8 mouse cellular contexts compared by ENCODE assay signal in genomic region chr5:76140730-76141066, GRCm38 (mm10). TPM values are rescaled to one million over a fixed set of nuclear protein-coding genes. Genes with fewer than 3 reads are reported as not detected.
A peak's percentile ranks its signal among the peaks of the same experiment; 100 is the strongest.
DNase-seq lines count a peak whose midpoint lies in the region; ATAC-seq and TF ChIP-seq lines count a peak whose summit lies in the region.

No protein-coding gene starts in this region.

- WGBS in kidney, adult 2 months, result 7% methylated on average over 9 of the region's 9 CpGs
- WGBS in hindbrain, postnatal 0 days, result 4% methylated on average over 9 of the region's 9 CpGs
- WGBS in midbrain, embryonic 15.5 days, result 8% methylated on average over 9 of the region's 9 CpGs

- peak overlapping the region; percentile 67 for H3K4me3 ChIP-seq in kidney, adult 2 months (ENCODE audit: insufficient read depth, low read depth, low read length)
- H3K4me3 ChIP-seq in hindbrain, postnatal 0 days (ENCODE audit: low read length), result peak overlapping the region; percentile 72
- H3K4me3 ChIP-seq in midbrain, embryonic 15.5 days, result peak overlapping the region; percentile 93

- peak overlapping the region; percentile 83 for H3K9ac ChIP-seq in hindbrain, postnatal 0 days (replicated peaks; ENCODE audit: low read length)
- H3K9ac ChIP-seq in midbrain, embryonic 15.5 days, result peak overlapping the region; percentile 94

- TF ChIP-seq POLR2A in kidney, adult 2 months (IDR thresholded peaks at IDR 0.05; ENCODE audit: low read depth, low read length), result no peak

- no peaks in the 10 kb centered on the region for H3K9me3 ChIP-seq in hindbrain, postnatal 0 days (ENCODE audit: low read length)
- no peaks in the 10 kb centered on the region for H3K9me3 ChIP-seq in midbrain, embryonic 15.5 days

- peak; percentile 29; the same call in 1 of the 2 replicates for ATAC-seq in common myeloid progenitor, adult 5-6 weeks (replicated peaks; ENCODE audit: low read depth, poor library complexity, severe bottlenecking)
- ATAC-seq in hindbrain, postnatal 0 days, result peak; percentile 58
- ATAC-seq in midbrain, embryonic 15.5 days (replicated peaks), result peak; percentile 62

- H3K36me3 ChIP-seq in kidney, adult 2 months (ENCODE audit: control insufficient read depth, insufficient read depth, low read length), result no peaks in the 10 kb centered on the region
- no peaks in the 10 kb centered on the region for H3K36me3 ChIP-seq in hindbrain, postnatal 0 days (ENCODE audit: insufficient read depth, low read length)
- H3K36me3 ChIP-seq in midbrain, embryonic 15.5 days (replicated peaks), result no peaks in the 10 kb centered on the region

- peak overlapping the region; percentile 79 for H3K4me2 ChIP-seq in hindbrain, postnatal 0 days (ENCODE audit: low read depth, low read length)
- peak overlapping the region; percentile 92 for H3K4me2 ChIP-seq in midbrain, embryonic 15.5 days

- H3K27ac ChIP-seq in kidney, adult 2 months (ENCODE audit: insufficient read depth, low read depth, low read length), result peak overlapping the region; percentile 91
- peak overlapping the region; percentile 95 for H3K27ac ChIP-seq in hindbrain, postnatal 0 days
- H3K27ac ChIP-seq in midbrain, embryonic 15.5 days, result peak overlapping the region; percentile 93

- H3K4me1 ChIP-seq in kidney, adult 2 months (ENCODE audit: control insufficient read depth, insufficient read depth, low read length), result no peaks in the 10 kb centered on the region
- H3K4me1 ChIP-seq in hindbrain, postnatal 0 days (ENCODE audit: insufficient read depth, low read length), result peaks cover 10% of the 10 kb centered on the region; the same call in 1 of the 2 replicates
- peaks cover 13% of the 10 kb centered on the region for H3K4me1 ChIP-seq in midbrain, embryonic 15.5 days

- H3K27me3 ChIP-seq in kidney, adult 2 months (replicated peaks; ENCODE audit: control insufficient read depth, insufficient read depth, low read length), result no peaks in the 10 kb centered on the region
- no peaks in the 10 kb centered on the region for H3K27me3 ChIP-seq in hindbrain, postnatal 0 days (ENCODE audit: insufficient read depth, low read length)
- no peaks in the 10 kb centered on the region for H3K27me3 ChIP-seq in midbrain, embryonic 15.5 days (replicated peaks)

- TF ChIP-seq CTCF in kidney, adult 2 months (conservative IDR thresholded peaks at IDR 0.05; ENCODE audit: insufficient read depth, insufficient read length, low read depth, low read length), result no peak
- no peak for TF ChIP-seq CTCF in hindbrain, postnatal 0 days (IDR thresholded peaks at IDR 0.05; ENCODE audit: low read depth)

- DNase-seq in kidney, adult 2 months, result no peak
- DNase-seq in kidney, postnatal 25 days, result no peak
- no peak for DNase-seq in hindbrain, postnatal 0 days (ENCODE audit: low spot score)
- no peak for DNase-seq in frontal cortex, postnatal 14 days (ENCODE audit: low spot score in 2 of 2)
- no peak for DNase-seq in urinary bladder, postnatal 36 days (ENCODE audit: low spot score in 2 of 2)
- DNase-seq in cerebellum, adult 9-11 months, result no peak

RNA-seq across cellular contexts. Expression of gene Srd5a3, which starts 0.6 kb away (rescaled TPM):
- 56.9 and 69.9 TPM in 2 replicates for polyA plus RNA-seq in kidney, adult 2 months (2012; rRNA removed)
- total RNA-seq in common myeloid progenitor, adult 5-6 weeks (2017), result 12.3 and 12.7 TPM in 2 replicates
- 16.3 and 17.6 TPM in 2 replicates for total RNA-seq in hindbrain, postnatal 0 days (2014; rRNA removed)
- 22.2 and 22.9 TPM in 2 replicates for polyA plus RNA-seq in hindbrain, postnatal 0 days (2015; fragmentation: Nextera tagmentation; extraction: Ambion mirVana)
- polyA plus RNA-seq in midbrain, embryonic 15.5 days (2015; fragmentation: Nextera tagmentation; extraction: Ambion mirVana), result 15.5 and 17.8 TPM in 2 replicates

RNA-seq across cellular contexts. Expression of gene Tmem165, which starts 43.0 kb away (rescaled TPM):
- polyA plus RNA-seq in kidney, adult 2 months (2012; rRNA removed), result 29.4 and 38.7 TPM in 2 replicates
- total RNA-seq in common myeloid progenitor, adult 5-6 weeks (2017), result 43.2 and 54.0 TPM in 2 replicates
- 68.0 and 71.4 TPM in 2 replicates for total RNA-seq in hindbrain, postnatal 0 days (2014; rRNA removed)
- polyA plus RNA-seq in hindbrain, postnatal 0 days (2015; fragmentation: Nextera tagmentation; extraction: Ambion mirVana), result 49.4 and 54.2 TPM in 2 replicates
- polyA plus RNA-seq in midbrain, embryonic 15.5 days (2015; fragmentation: Nextera tagmentation; extraction: Ambion mirVana), result 42.2 and 43.0 TPM in 2 replicates
